Mouse (Mus musculus) ES-CJ7 (cell line): Measurements from ENCODE around the gene Gpr156.
A peak's percentile ranks its signal among the peaks of the same experiment; 100 is the strongest.
"Not testable (repeated sequence)": the region's sequence is repeated elsewhere in the genome, so short reads cannot be mapped to it uniquely, and the experiment has no call there.

Source experiments
- DNase-seq: peaks from one replicate; pipeline ENCODE4 v3.0.0; 2011; ENCODE audit warnings: low read depth, low spot score

Gpr156 gene

GRCm38 (mm10) chr16:37956076-37956676, 39.9 kb downstream of the Gpr156 start:
- DNase-seq: no peak

- DNase-seq: no peak
Observed at GRCm38 (mm10) chr16:37956751-37957150, 40.5 kb downstream of the Gpr156 start.

GRCm38 (mm10) chr16:37962696-37963095, 46.4 kb downstream of the Gpr156 start:
- not testable (repeated sequence) for DNase-seq

GRCm38 (mm10) chr16:37963331-37964281, 47.3 kb downstream of the Gpr156 start:
- no peak for DNase-seq

GRCm38 (mm10) chr16:37964380-37965070, 48.2 kb downstream of the Gpr156 start:
- DNase-seq: no peak

- no peak for DNase-seq
Observed at GRCm38 (mm10) chr16:37966871-37967270, 50.6 kb downstream of the Gpr156 start.

- DNase-seq: peak; percentile 57
Observed at GRCm38 (mm10) chr16:37967415-37967814, 51.1 kb downstream of the Gpr156 start.

GRCm38 (mm10) chr16:37971522-37971921, 55.2 kb downstream of the Gpr156 start:
- DNase-seq: no peak

GRCm38 (mm10) chr16:37972357-37972756, 56.1 kb downstream of the Gpr156 start:
- peak; percentile 18 for DNase-seq

- not testable (repeated sequence) for DNase-seq
Observed at GRCm38 (mm10) chr16:37973239-37973638, 56.9 kb downstream of the Gpr156 start.

GRCm38 (mm10) chr16:37973855-37974519, 57.7 kb downstream of the Gpr156 start:
- no peak for DNase-seq

GRCm38 (mm10) chr16:37974520-37975340, 58.4 kb downstream of the Gpr156 start:
- DNase-seq: peak; percentile 61

GRCm38 (mm10) chr16:37981907-37982306, 65.6 kb downstream of the Gpr156 start:
- no peak for DNase-seq

GRCm38 (mm10) chr16:37988211-37988865, 72.0 kb downstream of the Gpr156 start:
- no peak for DNase-seq

- DNase-seq: peak; percentile 16
Observed at GRCm38 (mm10) chr16:37989796-37990195, 73.5 kb downstream of the Gpr156 start.

GRCm38 (mm10) chr16:37990553-37991344, 74.5 kb downstream of the Gpr156 start:
- no peak for DNase-seq

GRCm38 (mm10) chr16:37992806-37993205, 76.5 kb downstream of the Gpr156 start:
- no peak for DNase-seq

GRCm38 (mm10) chr16:37994647-37995046, 78.4 kb downstream of the Gpr156 start:
- peak; percentile 90 for DNase-seq

- no peak for DNase-seq
Observed at GRCm38 (mm10) chr16:37997771-37998170, 81.5 kb downstream of the Gpr156 start.
